13 mouse cellular contexts compared by ENCODE assay signal in genomic region chr10:98674131-98674530, GRCm38 (mm10).
DNase-seq lines count a peak whose midpoint lies in the region; ATAC-seq lines count a peak whose summit lies in the region.
"Had no signal": no experiment of that assay in that cellular context is flagged by ENCODE, and none has a peak within 500 bp of the region (broad histone marks: within the 10 kb centered on the region; RNA-seq: fewer than 3 reads in every experiment).

No protein-coding gene starts in this region.

- no peaks in the 10 kb centered on the region for H3K9me3 ChIP-seq in lung, embryonic 16.5 days (ENCODE audit: control insufficient read depth, low read length)
- no peaks in the 10 kb centered on the region for H3K9me3 ChIP-seq in liver, embryonic 11.5 days (ENCODE audit: control insufficient read depth, low read length)
- H3K9me3 ChIP-seq: forebrain, embryonic 12.5 days; heart, embryonic 13.5 days; hindbrain, embryonic 13.5 days had no signal

- peak; percentile 11 for DNase-seq in urinary bladder, postnatal 25 days (ENCODE audit: low spot score)
- no peak for DNase-seq in urinary bladder, postnatal 4 days (ENCODE audit: low spot score in 2 of 2)
- peak; percentile 78 for DNase-seq in kidney, adult 9 months
- DNase-seq in liver, embryonic 11.5 days (ENCODE audit: low spot score): no peak
- no peak for DNase-seq in liver
- DNase-seq: adrenal gland, adult 8-10 months; gastrocnemius, postnatal 14 days; layer of hippocampus, adult 9-11 months had no signal

- H3K9ac ChIP-seq in lung, embryonic 16.5 days (ENCODE audit: low read length): no peak overlapping the region
- no peak overlapping the region for H3K9ac ChIP-seq in liver, embryonic 11.5 days (ENCODE audit: low read depth, low read length)
- H3K9ac ChIP-seq: forebrain, embryonic 12.5 days; heart, embryonic 13.5 days; hindbrain, embryonic 13.5 days had no signal

- peak; percentile 43; the same call in 1 of the 2 replicates for ATAC-seq in lung, embryonic 16.5 days (ENCODE audit: low read depth)
- ATAC-seq in liver, embryonic 11.5 days (replicated peaks; ENCODE audit: low FRiP score): no peak
- no peak for ATAC-seq in CD4-positive, CD25-positive, alpha-beta regulatory T cell, adult 4 months

- no peaks in the 10 kb centered on the region for H3K36me3 ChIP-seq in lung, embryonic 16.5 days (ENCODE audit: control insufficient read depth, insufficient read depth, low read length)
- H3K36me3 ChIP-seq in liver, embryonic 11.5 days (ENCODE audit: control insufficient read depth, insufficient read depth, low read length): no peaks in the 10 kb centered on the region
- H3K36me3 ChIP-seq: forebrain, embryonic 12.5 days; heart, embryonic 13.5 days; hindbrain, embryonic 13.5 days had no signal

- H3K27me3 ChIP-seq in lung, embryonic 16.5 days (ENCODE audit: control insufficient read depth, insufficient read depth, low read depth, low read length): no peaks in the 10 kb centered on the region
- H3K27me3 ChIP-seq in liver, embryonic 11.5 days (replicated peaks; ENCODE audit: control insufficient read depth, insufficient read depth, low read length): no peaks in the 10 kb centered on the region
- H3K27me3 ChIP-seq: forebrain, embryonic 12.5 days; heart, embryonic 13.5 days; hindbrain, embryonic 13.5 days had no signal

- H3K4me3 ChIP-seq in lung, embryonic 16.5 days (ENCODE audit: low read length): no peak overlapping the region
- no peak overlapping the region for H3K4me3 ChIP-seq in liver, embryonic 11.5 days (ENCODE audit: low read depth, low read length)
- H3K4me3 ChIP-seq: forebrain, embryonic 12.5 days; heart, embryonic 13.5 days; hindbrain, embryonic 13.5 days had no signal

- WGBS in lung, embryonic 16.5 days: 52% methylated on average over 1 of the region's 1 CpGs
- WGBS in liver, embryonic 11.5 days: 79% methylated on average over 1 of the region's 1 CpGs

- H3K4me1 ChIP-seq in lung, embryonic 16.5 days (replicated peaks; ENCODE audit: control insufficient read depth, insufficient read depth, low read length): no peaks in the 10 kb centered on the region; the same call in 1 of the 2 replicates
- H3K4me1 ChIP-seq in liver, embryonic 11.5 days (replicated peaks; ENCODE audit: control insufficient read depth, insufficient read depth, low read length): no peaks in the 10 kb centered on the region
- H3K4me1 ChIP-seq: forebrain, embryonic 12.5 days; heart, embryonic 13.5 days; hindbrain, embryonic 13.5 days had no signal

- no peak overlapping the region for H3K4me2 ChIP-seq in lung, embryonic 16.5 days (ENCODE audit: low read depth, low read length)
- H3K4me2 ChIP-seq in liver, embryonic 11.5 days: no peak overlapping the region
- H3K4me2 ChIP-seq: forebrain, embryonic 12.5 days; heart, embryonic 13.5 days; hindbrain, embryonic 13.5 days had no signal

- 0 out of 2 replicates have a peak overlapping the region, but pooled peaks have one; percentile 20 for H3K27ac ChIP-seq in lung, embryonic 16.5 days (ENCODE audit: low read length)
- no peak overlapping the region for H3K27ac ChIP-seq in liver, embryonic 11.5 days (ENCODE audit: low read depth, low read length)
- H3K27ac ChIP-seq: forebrain, embryonic 12.5 days; heart, embryonic 13.5 days; hindbrain, embryonic 13.5 days had no signal

Comparison
In these comparisons a context has a peak if more than half of its experiments do, and no peak if none do; other contexts are left out.
1. DNase-seq: peak in urinary bladder, postnatal 25 days (single experiment) and kidney, adult 9 months (single experiment); none in urinary bladder, postnatal 4 days (0 of 2), liver, embryonic 11.5 days (single experiment) and liver (single experiment).